Mouse (Mus musculus) left cerebral cortex, adult 18-20 months (tissue): Measurements from ENCODE around the gene Gsg1l2. TPM values are rescaled to one million over a fixed set of nuclear protein-coding genes. Genes with fewer than 3 reads are reported as not detected.

Source experiments
- DNase-seq, 2 experiments: peaks; one replicate each; pipeline ENCODE4 v3.0.0; 2021 to 2022; ENCODE audit warnings: low spot score in 2 of 2, mixed read lengths in 1 of 2
- total RNA-seq, 2 experiments: library from RNA; stranded (reverse); gene quantifications; 2 replicates each; pipeline ENCODE4 v1.2.3; 2021

Gene Gsg1l2
- total RNA-seq, 2 experiments from 2014 or later, result not detected

- peak; percentile 22 to 39 for DNase-seq
Observed at GRCm38 (mm10) chr11:67811535-67811934, 37.1 kb downstream of the Gsg1l2 start.

GRCm38 (mm10) chr11:67819604-67820003 is 45.2 kb downstream of the Gsg1l2 start:
- DNase-seq, result peak; percentile 31 to 62

- DNase-seq, result peak; percentile 44 to 47
Observed at GRCm38 (mm10) chr11:67820221-67820620, 45.8 kb downstream of the Gsg1l2 start.

DNA sequence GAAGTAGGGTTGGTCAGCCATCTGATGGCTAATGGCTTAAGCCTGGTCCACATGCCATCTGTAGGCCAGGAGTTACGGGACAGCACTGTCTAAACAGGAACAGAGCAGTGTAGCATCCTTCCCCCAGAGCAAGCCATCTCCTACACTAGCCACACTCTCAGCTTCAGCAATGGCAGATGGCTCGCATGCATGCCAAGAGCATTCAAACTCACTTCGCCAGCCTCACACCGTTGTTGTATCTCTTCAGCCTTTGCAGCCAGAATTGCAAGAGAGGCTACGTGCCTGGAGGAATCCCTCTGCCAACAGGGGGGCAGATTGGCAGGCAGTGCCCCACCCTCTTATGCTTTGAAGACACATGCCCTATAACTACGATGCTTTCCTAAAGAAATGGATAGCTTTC is 47.2 kb downstream of the Gsg1l2 start:
- DNase-seq, result peak; percentile 39 to 56

GRCm38 (mm10) chr11:67828360-67829059 is 54.1 kb downstream of the Gsg1l2 start:
- DNase-seq, result no peak

GRCm38 (mm10) chr11:67829530-67829929 is 55.1 kb downstream of the Gsg1l2 start:
- DNase-seq, result no peak

DNA sequence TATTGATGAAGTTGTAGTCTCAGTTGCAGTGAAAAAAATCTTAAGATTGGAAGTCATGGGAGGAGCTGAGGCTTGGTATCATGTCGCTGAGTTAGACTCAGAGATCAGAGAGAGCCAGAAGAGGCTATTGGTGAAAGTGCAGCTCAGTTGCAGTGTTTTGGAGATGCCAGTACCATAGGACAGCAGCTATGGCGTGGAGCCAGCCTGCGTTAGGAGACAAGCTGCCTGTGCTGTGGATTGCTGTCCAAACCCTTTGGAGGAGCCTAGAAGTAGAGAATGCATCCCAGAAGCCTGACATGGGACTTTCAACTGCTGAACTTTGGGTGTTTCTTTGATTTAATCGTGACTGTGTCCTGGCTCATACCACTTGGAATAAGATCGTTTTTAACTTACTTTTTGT is 57.4 kb downstream of the Gsg1l2 start:
- no peak for DNase-seq

DNA sequence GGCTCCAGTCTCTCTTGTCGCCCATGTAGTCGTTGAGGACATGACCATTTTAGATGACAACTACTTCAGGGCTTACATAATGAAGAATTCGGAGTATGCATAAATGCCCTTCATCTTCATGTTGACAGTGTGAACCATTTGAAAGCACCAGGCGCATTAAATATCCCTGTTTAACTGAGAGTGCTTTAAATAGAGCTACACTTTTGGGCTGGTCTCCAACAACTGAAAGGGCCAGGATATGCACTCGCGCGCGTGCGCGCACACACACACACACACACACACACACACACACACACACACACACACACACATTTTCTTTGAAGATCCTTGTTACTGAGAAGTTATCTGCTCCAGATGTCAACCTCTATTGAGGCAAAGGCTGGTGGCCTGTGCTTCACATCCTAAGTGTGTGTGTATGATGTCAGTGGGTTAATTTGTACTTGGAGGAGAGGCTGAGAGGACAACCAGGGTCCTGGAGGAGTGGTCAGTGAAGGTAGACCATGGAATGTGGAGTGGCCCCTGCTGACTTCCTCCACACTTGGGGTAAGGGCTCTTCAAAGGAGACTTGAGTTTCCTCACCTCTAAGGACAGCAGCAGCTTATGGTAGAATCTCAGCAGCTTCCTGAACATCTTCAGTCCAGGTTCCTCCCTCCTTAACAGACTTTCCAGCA is 61.1 kb downstream of the Gsg1l2 start:
- DNase-seq, result no peak

Other genes with a start within 250 kb of the Gsg1l2 start
- gene Rcvrn, start 79.3 kb upstream of the Gsg1l2 start, total RNA-seq, result 1 to 10 TPM in 1 of 2 experiments, under 1 TPM in 1; 0.98 to 1.1 TPM
- 1 to 10 TPM; 2.0 to 2.1 TPM for gene Glp2r, start 3.5 kb upstream of the Gsg1l2 start, total RNA-seq
- gene Dhrs7c, start 23.6 kb downstream of the Gsg1l2 start, total RNA-seq, result not detected
- 1 to 10 TPM; 2.7 to 2.8 TPM for gene Usp43, start 147.5 kb downstream of the Gsg1l2 start, total RNA-seq
- gene Cfap52, start 191.0 kb downstream of the Gsg1l2 start, total RNA-seq, result 1 to 10 TPM; 1.9 to 4.7 TPM
- 10 to 100 TPM; 34.3 to 38.1 TPM for gene Stx8, start 191.6 kb downstream of the Gsg1l2 start, total RNA-seq